Mouse (Mus musculus) forebrain, embryonic 15.5 days (tissue): Measurements from ENCODE around the gene Vmn2r24. TPM values are rescaled to one million over a fixed set of nuclear protein-coding genes. Genes with fewer than 3 reads are reported as not detected.
"Not testable (repeated sequence)": the region's sequence is repeated elsewhere in the genome, so short reads cannot be mapped to it uniquely, and the experiment has no call there.

ENCODE experiments used
- ATAC-seq: fragments of 200-750 bp; cut with Nextera tagmentation; replicated peaks from 2 replicates; pipeline ENCODE4 v1.8.0; 2017; ENCODE audit warnings: mild to moderate bottlenecking, moderate TSS enrichment, moderate library complexity
- H3K27ac ChIP-seq: fragments of 300-500 bp; sonication (generic); replicated peaks from 2 replicates; pipeline ENCODE4 v1.5.1; 2015; ENCODE audit warnings: mild to moderate bottlenecking, inconsistent platforms
- H3K27me3 ChIP-seq: fragments of 300-500 bp; sonication (generic); 2 replicates; pipeline ENCODE4 v1.6.1; 2015; ENCODE audit warnings: inconsistent platforms
- H3K36me3 ChIP-seq: fragments of 300-500 bp; sonication (generic); 2 replicates; pipeline ENCODE4 v1.6.1; 2015; ENCODE audit warnings: mild to moderate bottlenecking, inconsistent platforms
- H3K4me1 ChIP-seq: fragments of 300-500 bp; sonication (generic); 2 replicates; pipeline ENCODE4 v1.6.1; 2015; ENCODE audit warnings: inconsistent platforms
- H3K4me2 ChIP-seq: fragments of 300-500 bp; sonication (generic); replicated peaks from 2 replicates; pipeline ENCODE4 v1.6.1; 2015; ENCODE audit warnings: mild to moderate bottlenecking, inconsistent platforms
- H3K4me3 ChIP-seq: fragments of 300-500 bp; sonication (generic); 2 replicates; pipeline ENCODE4 v1.5.1; 2015; ENCODE audit warnings: mild to moderate bottlenecking, inconsistent platforms
- H3K9ac ChIP-seq: fragments of 300-500 bp; sonication (generic); replicated peaks from 2 replicates; pipeline ENCODE4 v1.6.1; 2015; ENCODE audit warnings: mild to moderate bottlenecking, inconsistent platforms
- H3K9me3 ChIP-seq: fragments of 300-500 bp; sonication (generic); 2 replicates; pipeline ENCODE4 v1.6.1; 2016; ENCODE audit warnings: inconsistent platforms
- WGBS: fragments of 180-500 bp; shearing (Covaris S2); methylation state at CpG from one replicate; pipeline ENCODE4 v1.1.7; 2015; ENCODE audit warnings: mixed read lengths; 5-methylcytosine and 5-hydroxymethylcytosine counted together
- polyA plus RNA-seq: library from polyadenylated mRNA; unstranded; fragments of >200 nt; fragmentation: Nextera tagmentation; extraction: Ambion mirVana; gene quantifications from 2 replicates; pipeline ENCODE4 v1.2.1, GENCODE M21; 2015

Gene Vmn2r24
- not detected in 2 replicates for polyA plus RNA-seq

GRCm38 (mm10) chr6:123778579-123778978, at the start of gene Vmn2r24:
TSS of gene Vmn2r24 (plus strand) at chr6:123778879.
- WGBS = 86% methylated on average over 1 of the region's 1 CpGs
- H3K36me3 ChIP-seq = no peaks in the 10 kb centered on the region
- H3K9ac ChIP-seq = no peak within 1 kb of the TSS
- no peak within 1 kb of the TSS for H3K27ac ChIP-seq
- H3K9me3 ChIP-seq = no peaks in the 10 kb centered on the region
- no peak within 1 kb of the TSS for H3K4me2 ChIP-seq
- H3K27me3 ChIP-seq = no peaks in the 10 kb centered on the region
- ATAC-seq = no peak
- H3K4me3 ChIP-seq = no peak within 1 kb of the TSS
- H3K4me1 ChIP-seq = no peaks in the 10 kb centered on the region

GRCm38 (mm10) chr6:123770031-123770430, 8.6 kb upstream of the Vmn2r24 start:
- 84% methylated on average over 3 of the region's 3 CpGs for whole genome bisulfite sequencing
- Histone ChIP-seq H3K9me3 (no peaks in the 10 kb centered on the region), H3K27me3 (no peaks in the 10 kb centered on the region), H3K4me2 (no peak overlapping the region), H3K9ac (no peak overlapping the region), H3K36me3 (no peaks in the 10 kb centered on the region), H3K4me1 (no peaks in the 10 kb centered on the region), H3K4me3 (no peak overlapping the region), H3K27ac (no peak overlapping the region)
- no peak for ATAC-seq

- Histone ChIP-seq H3K4me1 (no peaks in the 10 kb centered on the region), H3K9ac (no peak overlapping the region), H3K27me3 (no peaks in the 10 kb centered on the region), H3K27ac (no peak overlapping the region), H3K9me3 (no peaks in the 10 kb centered on the region), H3K36me3 (no peaks in the 10 kb centered on the region), H3K4me2 (no peak overlapping the region), H3K4me3 (no peak overlapping the region)
- 75% methylated on average over 2 of the region's 2 CpGs for WGBS
- ATAC-seq = no peak
Observed at GRCm38 (mm10) chr6:123784857-123785256, 6.2 kb downstream of the Vmn2r24 start.

- H3K9ac ChIP-seq = no peak overlapping the region
- no peak overlapping the region for H3K4me3 ChIP-seq
- no peaks in the 10 kb centered on the region for H3K36me3 ChIP-seq
- no peaks in the 10 kb centered on the region for H3K27me3 ChIP-seq
- no peak for ATAC-seq
- no peak overlapping the region for H3K27ac ChIP-seq
- 41% methylated on average over 9 of the region's 9 CpGs for WGBS
- no peaks in the 10 kb centered on the region for H3K4me1 ChIP-seq
- no peak overlapping the region for H3K4me2 ChIP-seq
- H3K9me3 ChIP-seq = no peaks in the 10 kb centered on the region
Observed at GRCm38 (mm10) chr6:123793746-123794145, 15.1 kb downstream of the Vmn2r24 start.

- not testable (repeated sequence) for H3K4me2 ChIP-seq, H3K4me1 ChIP-seq, ATAC-seq, H3K9me3 ChIP-seq, H3K27ac ChIP-seq, H3K36me3 ChIP-seq, H3K27me3 ChIP-seq, H3K4me3 ChIP-seq, H3K9ac ChIP-seq
Observed at GRCm38 (mm10) chr6:123810291-123810690, 31.6 kb downstream of the Vmn2r24 start.

- WGBS = 84% methylated on average over 8 of the region's 8 CpGs
- ATAC-seq = no peak
- H3K9ac ChIP-seq = no peak overlapping the region
- no peaks in the 10 kb centered on the region for H3K9me3 ChIP-seq
- H3K27me3 ChIP-seq = no peaks in the 10 kb centered on the region
- no peak overlapping the region for H3K27ac ChIP-seq
- no peaks in the 10 kb centered on the region for H3K4me1 ChIP-seq
- H3K4me3 ChIP-seq = no peak overlapping the region
- no peak overlapping the region for H3K4me2 ChIP-seq
- no peaks in the 10 kb centered on the region for H3K36me3 ChIP-seq
Observed at GRCm38 (mm10) chr6:123819951-123820350, 41.3 kb downstream of the Vmn2r24 start.

- not testable (repeated sequence) for H3K4me3 ChIP-seq, H3K27ac ChIP-seq, ATAC-seq, H3K4me1 ChIP-seq, H3K36me3 ChIP-seq, H3K4me2 ChIP-seq, H3K9ac ChIP-seq, H3K9me3 ChIP-seq, H3K27me3 ChIP-seq
- WGBS = 76% methylated on average over 2 of the region's 2 CpGs
Observed at GRCm38 (mm10) chr6:123853363-123853762, 74.7 kb downstream of the Vmn2r24 start, which contains the start of gene Vmn2r25. TSS of gene Vmn2r25 (minus strand) at chr6:123853463.

Other genes with a start within 250 kb of the Vmn2r24 start
- gene Vmn2r21, start 245.5 kb upstream of the Vmn2r24 start, polyA plus RNA-seq = not detected in 2 replicates
- gene Vmn2r22, start 128.2 kb upstream of the Vmn2r24 start, polyA plus RNA-seq = not detected in 2 replicates
- not detected in 2 replicates for gene Vmn2r23, start 76.2 kb upstream of the Vmn2r24 start, polyA plus RNA-seq
- not detected in 2 replicates for gene Vmn2r25, start 74.6 kb downstream of the Vmn2r24 start, polyA plus RNA-seq
- not detected in 2 replicates for gene Vmn2r26, start 245.7 kb downstream of the Vmn2r24 start, polyA plus RNA-seq